Mouse (Mus musculus): ENCODE data around the gene Dennd5a.

GRCm38 (mm10) chr7:109844100-109844499 is 116.2 kb downstream of the Dennd5a start:
- TF ChIP-seq CTCF (IDR thresholded peaks at IDR 0.05; ENCODE audit: borderline replicate concordance, insufficient read depth, low read depth, low read length): no peak
- no peak for TF ChIP-seq POLR2A (IDR thresholded peaks at IDR 0.05; ENCODE audit: borderline replicate concordance, insufficient read depth, low read length)
